Mouse (Mus musculus): ENCODE data around the gene Adh1. TPM values are rescaled to one million over a fixed set of nuclear protein-coding genes. Genes with fewer than 3 reads are reported as not detected.

Gene Adh1
- total RNA-seq, 4 experiments from 2014 or later = 0.84 to 1.8 (median 1.6) TPM

Other genes with a start within 250 kb of the Adh1 start
- 1 to 10 TPM; 1.3 to 2.2 (median 1.6) TPM for gene 1110002E22Rik, start 195.9 kb upstream of the Adh1 start, total RNA-seq (2022)
- under 1 TPM in 1 of 4 experiments, not detected in 3; 0.21 TPM for gene Gm5105, start 193.6 kb upstream of the Adh1 start, total RNA-seq (2022)
- 1 to 10 TPM; 3.7 to 6.4 (median 4.7) TPM for gene Trmt10a, start 117.5 kb upstream of the Adh1 start, total RNA-seq (2022)
- gene Mttp, start 116.0 kb upstream of the Adh1 start, total RNA-seq (2022) = 1 to 10 TPM; 7.3 to 7.8 (median 7.8) TPM
- gene 4930579F01Rik, start 67.2 kb upstream of the Adh1 start, total RNA-seq (2022) = not detected
- under 1 TPM in 3 of 4 experiments, not detected in 1; 0.18 to 0.33 (median 0.20) TPM for gene Adh7, start 43.2 kb upstream of the Adh1 start, total RNA-seq (2022)
- not detected for gene Adh6a, start 52.3 kb downstream of the Adh1 start, total RNA-seq (2022)
- not detected for gene Adh6b, start 80.8 kb downstream of the Adh1 start, total RNA-seq (2022)
- not detected for gene Adh4, start 154.5 kb downstream of the Adh1 start, total RNA-seq (2022)
- 10 to 100 TPM; 63.2 to 73.5 (median 70.0) TPM for gene Adh5, start 182.1 kb downstream of the Adh1 start, total RNA-seq (2022)
- 10 to 100 TPM; 36.4 to 41.4 (median 37.1) TPM for gene Metap1, start 228.5 kb downstream of the Adh1 start, total RNA-seq (2022)